Mouse (Mus musculus): ENCODE results near the gene Isoc2a.
A peak's percentile ranks its signal among the peaks of the same experiment; 100 is the strongest.
"Not testable (repeated sequence)": the region's sequence is repeated elsewhere in the genome, so short reads cannot be mapped to it uniquely, and the experiment has no call there.

The Isoc2a gene

DNA sequence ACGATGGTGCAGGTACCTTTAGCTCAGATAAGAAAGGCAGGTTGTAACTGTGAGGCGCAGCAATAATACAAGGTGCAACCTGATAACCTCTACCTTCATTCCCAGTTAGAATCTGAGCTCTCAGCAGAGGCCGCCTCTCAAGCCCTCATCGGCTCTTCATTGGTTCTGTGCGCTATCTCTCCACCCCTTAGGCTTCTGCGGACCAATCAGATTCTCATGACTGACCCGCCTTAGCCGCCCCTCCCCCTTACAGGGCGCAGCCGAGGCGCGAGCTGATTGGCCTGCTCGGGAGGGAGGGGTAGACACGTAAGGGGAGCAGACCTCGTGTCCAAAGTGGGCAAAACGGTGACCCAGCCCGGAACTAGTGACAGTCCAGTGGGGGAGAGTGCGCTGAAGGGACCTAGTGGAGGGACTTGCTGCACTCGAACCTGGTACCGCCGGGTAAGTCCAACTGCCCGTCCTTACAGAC lies at the start of gene Isoc2a:
TSS of gene Isoc2a (plus strand) at position 401 of the 469 bp plus-strand sequence.
- peak; percentile 78 for DNase-seq (ENCODE audit: low spot score)

DNA sequence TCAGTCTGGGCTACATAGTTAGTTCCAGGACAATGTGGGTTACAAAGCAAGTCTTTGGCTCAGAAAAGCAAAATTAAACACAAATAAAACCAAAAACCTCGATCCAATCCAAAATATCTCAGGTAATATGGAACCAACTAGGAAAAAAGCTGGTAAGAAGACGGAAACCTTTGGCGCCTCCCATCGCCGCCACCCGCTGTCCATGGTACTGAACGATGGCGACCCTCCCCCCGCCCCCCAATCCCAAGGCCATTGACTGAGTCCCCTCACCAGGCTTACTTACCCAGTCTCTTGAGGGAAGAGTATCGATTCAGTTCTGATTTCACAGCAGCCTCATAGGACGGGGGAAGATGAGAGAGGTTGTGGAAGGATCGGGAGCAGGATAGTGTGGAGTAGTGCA lies 46.5 kb upstream of the Isoc2a start:
- no peak for DNase-seq (ENCODE audit: low spot score)

DNA sequence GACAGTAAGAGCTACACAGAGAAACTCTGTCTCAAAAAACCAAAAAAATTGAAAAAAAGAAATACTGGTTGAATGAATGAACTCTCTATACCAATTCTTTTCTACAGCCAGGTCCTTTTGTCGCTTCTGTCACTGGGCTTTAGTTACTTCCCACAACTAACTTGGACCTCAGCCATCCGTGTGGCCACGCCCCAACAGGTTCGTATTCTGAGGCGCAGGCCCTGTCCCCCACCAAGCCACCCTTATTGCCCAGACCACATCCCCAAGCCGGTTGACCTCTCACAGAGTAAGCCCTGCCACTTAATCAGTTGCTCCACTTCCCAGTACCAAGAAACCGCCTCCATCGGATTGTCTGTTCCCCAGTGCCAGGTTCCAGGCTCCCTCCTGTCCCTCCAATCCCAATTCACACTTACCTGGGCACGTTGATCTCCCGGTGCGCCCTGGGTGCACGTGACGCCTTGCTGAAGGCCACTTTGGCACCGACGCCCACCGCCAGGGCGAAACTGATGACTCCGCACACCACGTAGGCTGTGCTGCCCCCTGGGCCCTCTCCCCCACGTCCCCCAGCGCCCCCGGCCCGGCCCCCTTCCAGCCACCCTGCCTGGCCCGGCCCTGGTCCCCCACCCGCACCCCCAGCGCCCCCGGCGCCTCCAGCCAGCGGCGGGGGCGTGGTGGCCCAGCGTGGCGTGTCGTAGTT lies 41.2 kb upstream of the Isoc2a start:
- DNase-seq (ENCODE audit: low spot score) = no peak

DNA sequence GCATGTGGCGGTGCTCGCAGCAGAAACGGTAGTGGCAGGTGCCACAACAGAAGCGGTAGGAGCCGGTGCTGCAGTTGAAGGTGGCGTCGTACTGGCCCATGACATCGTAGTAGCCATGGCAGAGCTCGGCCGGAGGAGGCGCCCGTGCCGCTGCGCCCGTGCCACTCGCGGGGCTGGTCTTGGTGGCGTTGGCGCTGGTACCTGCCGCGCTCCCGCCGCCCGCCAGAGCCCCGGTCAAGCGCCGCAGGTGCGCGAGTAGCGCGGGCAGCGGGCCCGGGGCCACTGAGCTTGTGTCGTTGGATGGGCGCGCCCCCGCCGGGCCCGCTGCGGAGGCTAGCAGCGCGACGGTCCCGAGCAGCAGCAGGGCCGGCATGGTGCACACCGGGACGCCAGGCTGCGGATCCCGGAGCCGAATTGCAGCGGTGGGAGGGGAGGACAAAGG lies 40.6 kb upstream of the Isoc2a start:
- DNase-seq (ENCODE audit: low spot score) = no peak

DNA sequence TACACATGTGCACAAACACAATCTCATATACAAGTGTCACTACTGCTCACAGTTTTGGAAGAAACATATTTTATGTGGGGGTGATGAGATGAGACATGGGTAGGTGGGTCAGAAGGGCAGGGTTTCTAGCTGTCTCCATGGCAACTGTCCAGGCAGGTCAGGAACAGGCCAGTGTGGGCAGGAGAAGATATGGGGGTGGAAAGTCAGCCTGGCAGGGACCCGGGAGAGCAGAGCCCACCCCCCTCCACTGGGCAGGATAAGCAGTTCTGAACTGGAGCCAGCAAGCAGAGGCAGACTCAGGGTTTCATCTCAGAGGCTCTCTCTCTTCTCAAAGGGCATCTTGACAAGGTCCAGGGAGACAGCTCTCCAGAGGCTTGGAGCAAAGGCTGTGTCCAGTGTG lies 39.3 kb upstream of the Isoc2a start:
- DNase-seq (ENCODE audit: low spot score) = no peak

DNA sequence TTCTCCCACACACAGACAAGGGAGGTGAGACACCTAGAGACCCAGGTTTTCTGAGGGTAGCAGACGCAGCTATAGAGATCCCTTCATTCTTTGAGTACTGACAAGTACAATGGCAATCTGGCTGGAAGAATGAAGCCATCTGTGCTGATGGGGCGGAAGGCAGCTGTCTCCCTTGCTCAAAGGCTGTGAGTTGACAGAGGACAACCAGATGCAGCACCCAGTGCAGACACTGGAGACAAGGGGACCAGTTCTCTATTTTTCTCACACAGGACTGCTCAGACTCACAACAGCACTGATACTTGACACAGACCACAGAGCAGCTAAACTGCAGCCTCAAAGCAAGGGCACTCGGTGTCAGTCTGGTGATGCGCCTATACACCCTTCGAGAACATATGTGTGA lies 34.9 kb upstream of the Isoc2a start:
- no peak for DNase-seq (ENCODE audit: low spot score)

DNA sequence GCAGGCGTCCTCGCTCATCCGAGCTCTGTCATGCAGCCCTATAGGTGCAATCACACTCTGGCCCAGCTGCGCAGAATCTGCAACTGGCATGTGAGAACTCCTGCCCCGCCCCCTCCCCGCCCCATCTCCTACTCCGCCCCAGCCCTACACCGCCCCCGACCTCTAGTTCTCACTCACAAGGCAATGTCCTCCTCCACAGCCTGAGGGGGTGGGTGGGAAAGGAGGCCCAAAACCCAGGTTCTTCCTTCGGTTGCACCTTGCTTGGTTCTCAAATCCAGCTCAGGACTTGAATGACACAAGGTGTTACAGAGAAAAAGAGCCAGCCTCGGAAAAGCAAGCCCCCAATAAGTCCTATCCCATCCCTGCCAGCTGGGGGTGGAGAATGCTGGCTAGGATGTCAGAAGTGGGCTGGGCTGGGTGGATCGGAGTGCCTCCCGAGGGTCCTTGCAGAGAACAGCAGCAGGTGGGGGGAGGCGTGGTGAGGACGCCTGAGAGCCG lies 34.3 kb upstream of the Isoc2a start:
- no peak for DNase-seq (ENCODE audit: low spot score)

DNA sequence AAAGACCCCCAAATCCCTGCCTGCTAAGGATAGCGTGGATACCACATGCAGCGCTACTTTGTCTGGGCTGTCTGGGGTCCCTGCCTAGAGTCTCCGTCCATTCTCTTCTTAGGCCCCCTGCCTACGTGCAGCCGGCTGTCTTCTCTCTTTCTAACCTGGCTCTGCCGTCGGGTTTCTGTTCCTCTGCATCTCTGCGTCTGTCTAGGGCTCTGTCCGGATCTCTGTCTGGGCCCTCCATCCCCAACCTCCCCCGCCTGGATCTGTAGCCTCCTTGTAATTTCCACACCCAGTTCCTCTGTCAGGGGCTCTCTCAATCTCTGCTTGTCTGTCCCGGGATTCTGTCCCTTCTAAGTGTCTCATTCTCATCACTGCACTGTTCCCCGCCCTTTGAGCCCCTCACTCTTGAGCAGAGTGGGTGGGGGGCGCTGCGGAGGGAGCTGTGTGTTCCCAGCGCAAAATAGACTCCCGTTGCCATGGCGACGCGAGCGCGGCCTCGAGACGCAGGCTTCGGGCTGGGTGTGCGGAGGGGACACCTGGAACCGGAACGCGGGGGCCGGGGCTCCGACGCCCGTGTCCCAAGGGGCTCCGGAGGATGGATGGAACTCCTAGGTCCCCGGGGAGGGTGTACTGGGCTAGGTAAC lies 33.2 kb upstream of the Isoc2a start:
- DNase-seq (ENCODE audit: low spot score) = peak; percentile 74

DNA sequence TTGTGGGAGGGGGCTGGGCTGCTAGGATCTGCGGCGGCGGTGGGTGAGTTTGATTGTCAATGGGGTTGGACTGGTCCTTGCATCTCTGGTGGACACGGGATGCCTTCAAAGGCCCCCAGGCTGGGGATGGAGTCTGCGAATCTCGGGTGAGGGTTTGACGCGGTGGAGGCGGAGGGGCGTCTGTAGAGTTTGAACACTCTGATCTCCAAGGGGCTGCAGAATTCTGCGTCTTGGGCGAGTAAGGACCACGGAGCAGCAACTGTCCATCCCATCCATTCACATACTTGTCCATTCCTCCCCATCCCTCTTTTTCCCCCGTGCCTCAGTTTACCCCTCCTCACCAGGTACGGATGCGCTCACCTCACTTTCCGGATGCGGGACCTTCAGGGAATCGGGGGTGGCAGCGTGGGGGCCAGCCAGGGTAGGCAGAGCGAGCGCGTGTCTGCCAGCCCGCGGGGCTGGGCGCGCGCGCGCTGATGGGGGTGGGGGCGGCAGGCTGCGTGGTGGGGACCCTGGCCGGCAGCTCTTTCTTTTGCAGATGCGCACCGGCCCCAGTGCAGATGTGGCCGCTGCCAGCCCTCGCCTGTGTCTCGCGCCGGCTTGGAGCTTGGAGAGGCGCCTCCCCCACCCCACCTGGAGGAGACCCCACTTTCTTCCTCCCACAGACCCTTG lies 32.6 kb upstream of the Isoc2a start, which contains the start of gene Shisa7:
TSS of gene Shisa7 (minus strand) at position 452 of the 672 bp plus-strand sequence.
- DNase-seq (ENCODE audit: low spot score) = no peak

DNA sequence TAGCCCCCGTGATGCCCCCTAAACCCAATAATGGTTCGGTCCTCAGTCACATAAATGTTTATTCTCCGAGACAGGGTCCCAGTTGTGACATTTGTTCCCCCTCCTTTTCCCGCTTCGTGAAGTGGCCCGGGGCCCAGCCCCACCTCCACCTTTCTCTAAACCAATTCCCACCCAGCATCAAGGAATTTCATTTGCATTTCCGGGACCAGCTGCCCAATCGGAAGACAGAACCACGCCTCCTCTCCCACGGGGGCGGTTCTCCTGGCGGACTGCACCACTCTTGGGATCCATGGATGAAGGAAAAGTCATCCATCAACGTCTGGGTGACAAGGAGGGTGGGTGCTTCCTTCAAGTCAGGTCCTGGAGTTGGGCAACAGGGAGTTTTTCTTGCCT lies 32.0 kb upstream of the Isoc2a start:
- peak; percentile 89 for DNase-seq (ENCODE audit: low spot score)

DNA sequence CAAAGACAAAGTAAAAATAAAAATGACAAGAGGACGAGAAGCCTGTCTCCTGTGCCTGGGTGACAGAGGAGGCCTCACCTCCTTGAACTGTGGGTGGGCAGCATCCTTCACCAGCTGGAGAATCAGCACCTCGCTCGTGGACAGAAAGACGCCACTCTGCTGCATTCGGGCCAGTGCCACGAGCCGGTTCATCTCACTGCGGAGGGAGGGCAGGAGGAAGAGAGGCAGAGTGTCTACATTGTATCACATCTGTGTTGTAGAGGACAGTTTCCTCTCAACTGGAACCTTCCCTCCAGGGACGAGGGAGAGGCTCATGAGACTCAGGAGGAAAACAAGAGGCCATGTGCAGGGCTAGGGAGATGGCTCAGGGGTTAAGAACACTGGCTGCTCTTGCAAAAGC lies 27.6 kb upstream of the Isoc2a start:
- no peak for DNase-seq (ENCODE audit: low spot score)

DNA sequence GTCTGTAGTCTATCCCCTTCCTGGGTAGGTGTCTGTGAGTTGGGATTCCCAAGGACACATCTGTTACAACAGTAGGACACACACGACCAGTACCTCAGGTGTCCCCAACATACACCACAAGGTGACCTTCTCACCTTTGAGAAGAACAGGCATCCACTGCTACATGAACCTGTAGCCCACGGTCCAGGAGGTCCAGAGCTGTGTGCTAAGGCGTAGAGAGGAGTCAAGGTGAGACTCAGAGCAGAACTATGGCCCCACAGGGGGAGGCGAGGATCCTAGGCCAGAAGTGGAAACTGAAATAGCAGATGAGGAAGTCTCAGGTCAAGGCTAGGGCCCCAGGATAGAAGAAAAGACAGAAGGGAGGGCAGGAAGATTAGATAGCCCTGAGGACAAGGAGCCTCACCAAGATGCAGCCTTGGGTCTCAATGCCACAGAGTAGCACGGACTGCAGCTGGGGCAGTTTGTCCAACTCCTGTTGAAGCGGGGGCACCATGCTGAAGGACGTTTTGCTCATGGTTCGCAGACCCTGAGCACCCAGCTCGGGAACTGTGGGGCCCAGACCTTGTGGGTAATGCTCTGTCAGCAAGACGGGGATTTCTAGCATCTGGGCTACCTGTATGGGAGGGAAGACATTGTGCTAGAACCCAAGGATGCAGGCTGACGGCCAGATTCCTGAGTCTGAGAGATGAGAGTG lies 26.2 kb upstream of the Isoc2a start:
- no peak for DNase-seq (ENCODE audit: low spot score)

DNA sequence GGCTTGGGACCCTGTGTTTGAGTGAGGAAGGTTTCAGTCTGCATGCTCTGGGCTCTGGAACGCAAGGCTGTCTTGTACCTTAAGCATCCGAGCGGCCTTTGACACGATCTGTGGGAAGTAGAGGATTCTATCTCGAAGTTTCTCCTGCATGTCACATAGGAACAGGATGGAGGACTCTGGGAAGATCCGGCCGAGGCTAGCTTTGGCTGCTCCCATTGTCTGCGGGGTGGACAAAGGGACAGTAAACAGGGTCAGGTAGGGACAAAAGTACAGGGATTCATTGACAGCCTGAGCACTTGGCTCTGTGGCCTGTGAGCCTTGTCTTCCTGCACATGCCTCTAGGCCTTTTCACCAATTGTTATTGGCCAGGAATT lies 25.7 kb upstream of the Isoc2a start:
- no peak for DNase-seq (ENCODE audit: low spot score)

DNA sequence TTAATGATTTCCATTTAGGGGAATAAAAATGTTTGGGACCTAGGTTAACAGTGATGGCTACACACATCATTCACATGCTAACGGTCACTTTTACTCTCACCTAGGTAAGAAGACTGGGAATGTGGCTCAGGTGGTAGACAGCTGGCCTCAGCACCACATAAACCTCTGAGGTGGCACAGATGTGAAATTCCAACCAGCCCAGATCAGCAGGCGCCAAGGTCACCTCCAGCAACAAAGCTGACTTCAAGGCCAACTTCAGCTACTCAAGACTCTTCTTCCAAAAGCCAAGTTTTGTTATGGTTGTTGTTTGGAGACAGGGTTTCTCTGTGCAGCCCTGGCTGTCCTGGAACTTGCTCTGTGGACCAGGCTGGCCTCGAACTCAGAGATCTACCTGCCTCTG lies 23.3 kb upstream of the Isoc2a start:
- no peak for DNase-seq (ENCODE audit: low spot score)

DNA sequence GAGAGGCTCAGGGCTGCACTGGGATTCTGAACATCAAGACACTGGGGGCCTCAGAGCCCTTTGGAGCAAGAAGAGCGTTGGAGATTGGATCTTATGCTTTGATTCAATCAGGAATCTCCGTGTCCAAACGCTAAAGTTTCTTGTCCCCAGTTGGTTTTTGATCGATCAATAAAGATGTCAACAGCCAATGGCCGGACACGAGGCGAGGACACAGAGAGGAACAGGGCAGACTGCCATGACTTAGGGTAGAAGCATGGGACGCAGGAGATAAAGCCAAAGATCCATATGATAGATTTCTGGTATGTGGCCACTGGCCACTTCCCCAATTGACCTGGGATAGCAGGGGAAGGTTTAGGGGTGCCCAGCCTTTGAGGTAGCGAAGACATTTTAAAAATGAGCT lies 20.4 kb upstream of the Isoc2a start:
- no peak for DNase-seq (ENCODE audit: low spot score)

DNA sequence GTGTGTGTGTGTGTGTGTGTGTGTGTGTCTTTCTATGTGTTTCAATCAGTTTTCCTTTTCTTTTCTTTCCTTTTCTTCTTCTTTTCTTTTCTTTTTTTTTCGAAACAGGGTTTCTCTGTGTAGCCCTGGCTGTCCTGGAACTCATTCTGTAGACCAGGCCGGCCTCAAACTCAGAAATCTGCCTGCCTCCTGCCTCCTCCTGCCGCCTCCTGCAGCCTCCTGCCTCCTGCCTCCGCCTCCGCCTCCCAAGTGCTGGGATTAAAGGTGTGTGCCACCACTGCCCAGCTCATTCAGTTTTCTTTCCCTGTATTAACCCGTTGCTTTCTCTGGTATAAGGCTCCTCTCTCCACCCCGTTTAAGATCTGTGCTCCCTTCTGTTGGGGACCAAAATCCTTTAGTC lies 19.6 kb upstream of the Isoc2a start:
- DNase-seq (ENCODE audit: low spot score) = no peak

DNA sequence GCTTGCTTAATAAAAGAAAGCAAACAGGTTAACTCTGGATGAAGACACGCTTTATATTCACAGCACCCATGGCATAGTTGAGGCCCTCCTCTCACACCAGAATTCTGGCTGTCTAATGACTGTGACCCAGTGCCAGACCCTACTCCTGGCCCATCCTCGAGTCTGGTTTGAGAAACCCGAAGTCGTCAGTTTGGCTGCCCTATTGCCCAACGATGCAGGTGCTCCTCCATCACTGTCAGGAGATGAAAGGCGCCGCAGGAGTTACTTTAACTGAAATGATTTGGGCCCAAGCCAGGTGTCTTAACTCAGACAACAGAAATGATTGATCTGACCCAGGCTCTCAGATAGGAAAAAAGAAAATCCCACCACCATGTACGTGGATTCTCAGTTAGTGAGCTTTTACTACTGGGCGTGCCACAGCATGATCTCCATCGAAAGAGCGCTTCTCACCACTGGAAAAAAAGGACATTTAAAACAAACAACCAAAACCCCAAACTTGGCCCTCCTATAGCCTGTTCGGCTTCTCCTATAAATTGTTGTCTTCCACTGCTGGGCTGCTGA lies 17.5 kb upstream of the Isoc2a start:
- DNase-seq (ENCODE audit: low spot score) = no peak

DNA sequence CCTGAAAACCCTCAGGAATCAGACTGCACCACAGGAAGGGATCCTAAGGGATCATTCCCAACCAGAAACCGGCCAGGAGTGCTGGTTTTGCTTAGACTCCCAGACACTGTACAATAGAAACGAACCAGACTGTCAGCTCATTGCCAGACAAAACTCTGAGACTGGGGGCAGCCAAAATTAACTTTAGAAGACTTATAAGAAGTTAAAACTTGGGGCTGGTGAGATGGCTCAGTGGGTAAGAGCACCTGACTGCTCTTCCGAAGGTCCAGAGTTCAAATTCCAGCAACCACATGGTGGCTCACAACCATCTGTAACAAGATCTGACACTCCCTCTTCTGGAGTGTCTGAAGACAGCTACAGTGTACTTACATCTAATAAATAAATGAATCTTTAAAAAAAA lies 16.0 kb upstream of the Isoc2a start:
- not testable (repeated sequence) for DNase-seq (ENCODE audit: low spot score)

DNA sequence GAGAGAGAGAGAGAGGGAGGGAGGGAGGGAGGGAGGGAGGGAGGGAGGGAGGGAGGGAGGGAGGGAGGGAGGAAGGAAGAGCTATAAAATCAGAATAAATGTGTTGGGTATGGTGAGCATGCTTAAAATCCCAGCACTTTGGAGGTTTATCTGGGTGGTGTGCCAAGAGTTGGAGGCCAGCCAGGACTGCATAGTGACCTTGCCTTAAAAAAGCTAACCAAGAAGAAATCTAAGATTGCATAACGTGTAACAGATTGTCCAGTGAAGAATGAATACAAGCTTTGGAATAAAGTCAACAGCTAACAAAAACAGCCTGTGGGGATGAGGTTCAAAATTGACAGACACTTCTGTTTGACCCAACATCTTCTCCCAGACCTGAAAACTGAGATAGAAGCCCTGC lies 13.9 kb upstream of the Isoc2a start:
- DNase-seq (ENCODE audit: low spot score) = no peak

DNA sequence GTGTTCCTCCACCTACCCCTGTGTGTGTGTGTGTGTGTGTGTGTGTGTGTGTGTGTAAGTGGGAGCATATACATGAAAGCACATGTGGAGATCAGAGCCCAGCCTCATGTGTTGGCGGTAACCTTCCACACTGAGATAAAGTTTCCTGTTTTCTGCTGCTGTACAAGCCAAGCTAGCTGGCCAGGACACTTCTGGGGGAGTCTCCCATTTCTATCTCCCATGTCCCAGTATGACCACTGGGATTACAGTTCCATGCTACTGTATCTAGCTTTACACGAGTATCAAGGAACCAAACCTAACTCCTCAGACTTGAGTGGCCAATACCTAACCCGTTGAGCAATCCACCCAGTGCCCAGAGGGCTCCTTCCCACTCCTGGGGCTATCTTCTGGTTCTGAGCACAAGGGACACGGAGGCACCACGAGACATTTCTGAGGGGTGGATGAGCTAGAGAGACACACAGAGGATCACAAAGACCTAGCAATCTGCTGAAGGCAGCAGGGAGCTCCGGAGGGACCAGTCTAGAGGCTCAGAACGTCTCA lies 13.3 kb upstream of the Isoc2a start:
- DNase-seq (ENCODE audit: low spot score) = no peak

DNA sequence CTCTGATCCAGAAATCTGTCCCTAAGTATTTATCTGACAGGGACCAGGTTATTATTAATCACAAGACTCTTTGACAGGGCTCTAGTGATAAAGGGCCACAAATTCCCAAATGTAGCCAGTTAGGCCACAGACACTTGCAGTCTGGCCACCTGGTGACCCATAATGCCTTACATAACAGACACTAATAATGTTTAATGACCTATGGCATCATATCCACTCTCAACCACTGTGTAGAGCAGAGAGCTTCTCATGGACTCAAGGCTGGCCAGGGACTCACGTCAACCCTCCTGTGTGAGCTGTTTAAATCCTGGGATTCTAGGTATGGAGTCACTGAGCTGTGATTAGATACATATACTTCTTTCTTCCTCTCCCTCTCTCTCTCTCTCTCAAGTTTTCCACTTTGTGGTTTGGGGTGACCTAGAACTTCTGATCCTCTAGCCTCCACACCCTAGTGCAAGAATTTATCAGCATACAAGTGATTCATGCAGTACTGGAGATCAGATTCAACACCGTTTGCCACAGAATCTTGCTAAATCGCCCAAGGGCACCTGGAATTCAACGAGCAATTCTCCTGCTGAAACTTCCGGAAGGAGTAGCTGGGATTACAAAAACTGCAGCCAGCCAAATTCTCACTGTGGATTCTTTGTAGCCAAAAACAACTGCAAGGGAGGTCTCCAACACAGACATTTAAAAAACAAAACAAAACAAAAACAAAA lies 12.7 kb upstream of the Isoc2a start:
- DNase-seq (ENCODE audit: low spot score) = no peak
